Mouse (Mus musculus) induced T-regulatory cell, adult 2 months (primary cell): Measurements from ENCODE around the gene Plekha8.

Source experiments
- DNase-seq: peaks from one replicate; pipeline ENCODE4 v3.0.0-alpha.2; 2012; ENCODE audit warnings: low read depth

The Plekha8 gene

DNA sequence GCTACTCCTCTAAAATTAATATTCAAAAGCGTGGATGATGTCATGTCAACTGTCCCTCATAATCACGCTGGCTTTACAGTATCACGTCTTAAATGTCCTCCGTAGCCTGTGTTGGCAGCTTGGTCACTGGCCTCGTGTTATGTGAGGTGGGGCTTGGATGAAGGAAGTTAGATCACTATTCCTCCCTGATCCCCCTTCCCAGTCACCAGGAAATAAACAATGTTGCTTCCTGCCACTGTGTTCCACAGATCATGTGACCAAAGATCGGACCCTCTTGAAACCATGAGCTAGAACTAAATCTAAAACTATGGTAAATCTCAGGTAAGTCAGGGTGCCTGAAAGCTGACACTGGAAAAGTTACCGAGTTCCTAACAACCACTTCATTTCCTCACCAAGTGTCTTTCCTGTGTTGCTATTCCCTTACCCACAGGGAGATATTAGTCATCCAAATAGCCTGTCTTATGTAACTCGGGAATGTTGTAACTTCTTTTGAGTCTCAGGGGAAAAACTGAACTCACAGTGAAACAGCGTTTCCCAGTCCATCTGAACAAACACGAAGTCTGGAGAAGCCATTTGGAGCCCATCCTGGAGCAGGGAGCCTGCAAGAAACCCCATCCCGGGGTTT, 60.7 kb downstream of the Plekha8 start:
- no peak for DNase-seq

DNA sequence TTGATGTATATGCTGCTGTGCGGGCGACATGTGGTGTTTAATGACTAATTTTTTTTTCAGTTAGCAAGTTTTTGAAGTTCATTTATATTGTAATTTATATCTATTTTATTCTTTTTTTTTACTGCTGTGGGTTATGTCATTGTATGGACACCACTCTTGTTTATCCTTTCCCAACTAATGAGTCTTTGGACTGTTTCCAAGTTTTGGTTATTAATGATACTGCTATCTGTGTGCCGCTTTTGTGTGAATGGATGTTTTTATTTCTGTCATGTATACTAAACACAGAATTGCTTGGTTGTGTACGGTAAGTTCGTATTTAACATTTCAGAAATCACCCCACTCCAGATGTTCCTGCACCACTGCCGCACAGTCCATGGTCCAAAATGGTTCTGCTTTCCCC, 63.0 kb downstream of the Plekha8 start:
- no peak for DNase-seq

DNA sequence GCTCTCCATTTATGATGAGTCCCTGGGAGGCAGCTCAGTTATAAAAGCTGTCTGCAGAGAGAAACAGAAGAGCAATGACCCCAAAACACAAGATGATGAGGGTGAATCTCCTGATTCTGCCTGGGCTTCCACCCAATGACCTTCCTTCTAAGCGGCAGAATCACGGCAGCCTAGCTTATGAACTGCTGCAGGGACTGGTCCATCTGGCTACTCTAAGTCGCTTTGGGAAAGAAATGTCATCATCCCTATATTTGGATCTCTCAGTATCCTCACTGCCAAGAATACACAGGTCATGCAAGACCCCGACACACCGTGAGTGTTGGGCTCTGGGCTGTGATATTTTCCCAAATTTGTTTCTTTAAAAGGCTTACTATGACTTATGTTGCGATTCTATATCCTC, 75.0 kb downstream of the Plekha8 start:
- DNase-seq: no peak

DNA sequence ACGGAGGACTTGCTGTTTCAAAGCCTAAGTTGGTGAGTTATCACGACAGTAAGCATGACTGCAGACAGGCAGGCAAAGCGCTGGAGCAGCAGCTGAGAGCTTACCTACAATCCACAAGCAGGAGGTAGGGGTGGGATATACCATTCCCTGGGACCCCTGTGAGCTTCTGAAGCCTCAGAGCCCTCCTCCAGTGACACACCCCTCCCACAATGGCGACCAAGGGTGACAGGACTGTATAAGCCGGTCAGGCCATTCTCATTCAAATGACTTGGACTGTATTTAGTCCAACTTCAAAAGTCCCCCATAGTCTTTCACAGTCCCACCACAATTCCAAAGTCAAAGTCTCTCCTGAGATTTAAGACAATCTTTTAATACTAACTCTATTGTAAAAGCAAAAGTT, 78.0 kb downstream of the Plekha8 start:
- DNase-seq: no peak

DNA sequence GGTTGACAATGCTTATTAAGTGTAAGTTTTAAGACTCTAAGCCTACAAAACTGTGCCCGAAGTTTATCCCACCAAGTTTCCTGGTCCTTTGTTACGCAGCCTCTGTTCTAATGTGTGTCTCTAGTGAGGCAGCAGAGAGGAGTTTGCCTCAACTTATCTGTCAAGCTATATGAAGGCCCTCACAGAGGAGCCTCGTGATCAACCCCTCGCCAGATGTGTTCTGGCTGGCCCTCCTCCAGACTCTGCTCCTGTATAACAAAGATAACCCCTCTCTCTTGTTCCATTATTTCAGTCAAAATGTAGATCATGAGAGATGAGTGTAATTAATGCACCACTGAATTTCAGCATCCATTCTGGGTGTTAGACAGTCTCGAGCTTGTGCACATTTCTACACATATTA, 84.8 kb downstream of the Plekha8 start:
- no peak for DNase-seq

DNA sequence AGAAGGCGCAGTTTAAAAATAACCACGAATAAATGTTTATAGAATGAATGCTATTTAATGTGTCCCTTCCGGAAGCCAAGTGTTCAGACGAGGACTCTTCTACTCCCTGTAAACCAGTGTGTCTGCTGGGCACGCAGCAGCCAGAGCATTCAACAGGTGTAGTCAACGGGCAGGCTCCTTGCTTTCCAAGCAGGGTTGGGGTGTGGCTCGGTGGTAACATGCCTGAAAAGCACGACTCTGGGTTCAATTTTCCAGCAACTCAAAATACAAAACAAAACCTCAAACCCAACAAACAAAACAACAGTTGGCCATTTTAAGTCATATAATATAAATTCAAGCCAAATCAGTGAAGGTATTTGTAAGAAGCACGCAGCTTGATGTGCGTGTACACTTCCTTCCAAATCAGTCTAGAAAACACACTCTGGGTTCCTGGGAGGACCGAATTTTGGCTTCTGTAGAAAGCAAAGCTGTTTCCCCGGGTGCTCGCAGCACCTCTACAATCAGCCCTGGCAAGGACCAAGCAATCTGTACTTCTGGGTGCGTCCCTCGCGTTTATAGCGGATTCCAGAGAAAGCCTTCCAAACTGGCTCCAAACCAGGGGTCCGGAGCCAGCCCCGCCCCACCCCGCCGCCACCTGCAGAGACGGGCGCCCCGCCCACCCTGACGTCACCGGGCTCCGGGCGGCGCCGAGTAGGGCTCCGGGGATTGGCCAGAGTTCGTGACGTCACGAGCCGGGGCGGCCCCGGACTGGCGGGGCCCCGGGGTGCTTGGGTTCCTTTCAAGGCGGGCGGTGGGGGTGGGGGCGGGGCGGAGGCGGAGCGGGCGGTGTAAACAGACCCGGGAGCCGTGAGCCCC, 86.2 kb downstream of the Plekha8 start, which contains the start of gene Mturn:
Mturn (plus strand) TSS at position 734 of the 855 bp plus-strand sequence.
- DNase-seq: peak; percentile 98

DNA sequence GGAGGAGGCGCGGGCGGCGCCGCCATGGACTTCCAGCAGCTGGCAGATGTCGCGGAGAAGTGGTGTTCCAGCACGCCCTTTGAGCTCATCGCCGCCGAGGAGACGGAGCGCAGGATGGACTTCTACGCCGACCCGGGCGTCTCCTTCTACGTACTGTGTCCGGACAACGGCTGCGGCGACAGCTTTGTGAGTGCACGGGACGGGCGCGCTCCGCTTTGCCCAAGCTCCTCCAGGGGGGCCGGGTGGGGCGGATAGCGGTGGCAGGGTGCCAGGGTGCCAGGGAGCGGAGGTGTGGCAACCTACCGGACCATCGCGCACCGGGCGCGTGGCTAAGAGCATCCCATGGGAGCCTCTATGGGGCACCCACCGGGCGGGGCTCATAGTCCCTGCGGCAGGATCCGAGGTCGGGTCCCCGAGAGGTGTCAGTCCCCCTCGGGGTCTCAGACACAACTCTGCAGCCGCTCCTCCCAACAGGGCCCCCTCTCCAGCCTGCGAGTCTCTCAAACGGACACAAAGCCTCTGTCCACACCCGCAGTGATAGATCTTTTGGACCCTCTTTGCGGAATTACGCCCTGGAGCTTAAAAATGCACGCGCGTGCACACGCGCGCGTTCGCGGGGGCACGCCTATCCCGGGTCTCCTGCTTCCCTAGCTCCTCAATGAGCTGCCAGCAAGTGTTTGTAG, 87.0 kb downstream of the Plekha8 start:
- no peak for DNase-seq

DNA sequence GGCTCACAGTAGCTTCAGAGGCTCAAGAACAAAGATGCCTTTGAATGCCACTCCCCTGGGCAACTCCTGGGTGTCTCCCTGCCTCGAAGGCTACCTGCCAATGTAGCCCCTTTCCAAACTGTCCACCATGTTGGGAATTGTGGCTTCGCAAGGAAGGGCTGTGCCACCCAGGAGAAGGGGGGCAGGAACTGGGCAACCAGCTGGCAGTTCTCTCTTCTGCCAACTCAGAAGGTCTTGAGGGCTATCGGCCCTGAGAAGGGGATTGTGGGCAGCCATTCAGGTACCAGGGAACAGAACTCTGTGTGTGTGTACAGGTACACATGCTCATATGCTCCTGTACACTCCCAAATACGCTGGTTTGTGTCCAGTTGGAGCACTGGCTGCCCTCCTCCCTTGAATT, 89.2 kb downstream of the Plekha8 start:
- no peak for DNase-seq

DNA sequence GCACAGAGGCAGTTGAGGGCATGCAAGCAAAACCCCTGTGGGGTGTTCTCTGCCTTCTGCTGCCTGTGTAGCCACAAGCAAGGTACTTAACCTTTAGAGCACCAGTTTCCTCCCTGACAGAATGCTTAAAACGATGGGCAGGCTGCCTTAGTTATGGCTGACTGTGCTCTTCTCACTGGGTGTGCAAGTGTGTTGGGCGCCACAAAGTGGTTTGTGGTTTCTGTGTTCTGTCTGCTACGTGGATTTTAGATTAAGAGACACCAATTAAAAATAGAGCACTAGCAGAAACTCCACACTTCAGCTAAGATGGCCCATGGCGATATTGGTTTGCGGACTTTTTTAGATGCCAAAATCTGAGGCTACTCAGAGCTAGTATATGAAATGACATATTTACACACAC, 90.2 kb downstream of the Plekha8 start:
- DNase-seq: peak; percentile 68

DNA sequence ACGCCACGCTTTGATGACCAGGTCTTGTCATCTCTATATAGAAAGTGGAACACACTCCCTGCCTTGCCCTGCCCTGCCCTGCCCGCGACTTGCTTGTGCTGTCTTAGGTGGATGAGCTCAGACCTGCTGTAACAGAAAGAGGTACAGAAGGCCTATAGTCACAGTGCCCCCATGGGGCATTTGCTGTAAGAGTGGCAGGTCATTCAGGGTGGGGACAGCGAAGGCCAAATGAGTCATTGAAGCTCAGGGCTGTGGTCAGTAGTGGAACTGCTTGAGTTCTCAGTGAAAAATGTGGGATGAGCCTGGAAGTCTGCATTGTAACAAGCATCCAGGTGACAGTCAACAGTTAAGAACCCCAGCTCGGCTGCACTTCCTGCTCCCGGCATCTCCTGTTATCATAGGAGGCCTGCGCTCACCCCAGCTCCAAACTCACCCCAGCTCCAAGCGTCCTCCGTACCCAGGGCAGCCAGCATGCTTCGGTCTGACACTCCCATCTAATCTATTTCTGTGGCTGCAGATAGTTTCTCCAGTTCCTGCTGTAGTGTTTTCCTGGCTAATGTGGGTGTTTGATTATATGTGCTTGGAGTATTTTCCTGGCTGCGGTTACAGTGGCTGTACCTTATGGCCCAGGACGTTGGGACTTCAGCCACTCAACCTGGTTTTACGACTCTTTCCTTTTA, 90.9 kb downstream of the Plekha8 start:
- no peak for DNase-seq

DNA sequence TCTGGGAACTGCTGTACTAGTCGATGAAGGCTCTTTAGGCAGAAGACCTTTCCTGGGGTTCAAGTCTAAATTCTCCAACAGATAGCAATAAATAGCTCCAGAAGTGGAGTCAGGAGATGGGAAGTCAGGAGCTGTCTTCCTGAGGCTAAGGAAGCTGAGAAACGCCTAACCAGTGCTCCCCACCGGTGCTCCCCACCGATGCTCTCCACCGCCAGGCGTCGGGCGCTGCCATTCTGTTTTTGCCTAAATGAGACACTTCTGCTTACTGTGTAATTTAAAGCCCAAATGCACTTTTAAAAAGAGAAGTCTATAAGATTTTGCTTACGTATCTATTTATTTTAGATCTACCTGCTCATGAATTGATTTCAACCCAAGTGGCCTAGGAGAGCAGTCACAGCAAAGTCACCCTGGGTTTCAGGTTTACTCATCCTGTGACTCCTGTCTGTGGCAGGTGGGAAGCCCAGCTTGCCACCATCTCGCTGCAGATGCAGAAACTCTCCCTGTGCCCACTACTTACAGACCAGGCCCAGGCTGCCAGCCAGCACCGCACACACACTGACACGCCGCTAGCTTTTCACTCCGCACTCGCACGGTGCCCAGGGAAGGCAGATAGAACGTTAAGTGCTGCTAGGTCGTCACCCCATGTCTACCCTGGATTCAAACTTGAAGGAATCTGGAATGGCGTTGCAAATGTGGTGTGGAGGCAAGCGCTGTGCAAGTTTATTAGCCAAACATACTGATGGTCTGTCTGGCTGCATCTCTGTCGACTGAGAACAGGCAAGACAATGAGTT, 92.2 kb downstream of the Plekha8 start:
- no peak for DNase-seq

DNA sequence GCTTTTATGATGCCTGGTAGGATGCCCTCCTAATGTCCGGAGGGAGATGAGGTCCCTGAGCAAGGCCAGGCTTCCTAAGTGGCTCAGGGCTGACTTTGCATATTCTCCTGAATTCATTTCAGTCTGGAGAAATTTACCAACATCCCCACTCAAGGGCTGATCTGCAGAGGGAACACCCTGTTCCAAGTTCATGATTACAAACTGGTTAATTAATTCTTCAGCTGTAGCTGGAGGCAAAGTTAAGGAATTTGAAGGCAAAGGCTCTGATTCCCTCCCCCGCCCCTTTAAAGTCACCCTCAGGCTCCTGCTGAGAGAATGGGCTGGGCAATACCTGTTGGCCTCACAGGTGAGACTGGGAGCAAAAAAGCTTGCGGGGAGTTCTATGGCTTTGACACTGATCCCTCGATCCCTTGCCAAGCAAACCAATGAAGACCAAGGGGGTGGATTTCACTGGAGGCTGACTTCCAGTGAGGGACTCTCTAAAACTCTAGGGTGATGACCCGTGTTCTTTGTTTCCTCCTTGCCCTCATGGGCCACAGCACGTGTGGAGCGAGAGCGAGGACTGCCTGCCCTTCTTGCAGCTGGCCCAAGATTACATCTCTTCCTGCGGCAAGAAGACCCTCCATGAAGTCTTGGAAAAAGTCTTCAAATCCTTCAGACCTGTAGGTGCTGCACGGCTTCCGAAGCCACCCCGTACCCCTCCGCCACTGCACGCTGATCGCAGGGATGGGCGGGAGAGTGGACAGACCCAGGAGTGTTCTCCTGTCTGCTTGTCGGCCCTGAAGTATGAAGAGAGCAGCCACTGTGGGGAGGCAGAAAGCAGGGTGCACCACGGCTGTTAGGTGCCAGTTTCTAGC, 93.8 kb downstream of the Plekha8 start:
- DNase-seq: no peak

DNA sequence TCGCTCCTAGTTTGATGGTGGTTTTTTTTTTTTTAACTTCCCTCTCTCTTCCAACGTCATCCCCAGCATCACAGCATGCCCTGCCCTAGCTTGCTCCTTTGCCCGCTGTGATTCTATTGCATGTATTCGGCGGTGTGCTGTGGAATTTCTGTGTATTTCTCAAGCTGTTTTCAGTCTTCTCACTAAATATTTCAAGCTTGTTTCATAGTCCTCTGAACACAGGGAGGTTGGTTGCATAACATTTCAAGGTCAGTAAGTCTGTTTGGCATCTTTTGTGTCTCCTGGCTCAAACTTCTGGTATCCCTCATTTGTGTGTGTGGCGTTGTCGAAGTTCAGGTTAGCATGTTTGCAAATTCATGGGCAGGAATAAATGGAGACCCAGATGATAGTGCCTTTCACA, 94.8 kb downstream of the Plekha8 start:
- no peak for DNase-seq

DNA sequence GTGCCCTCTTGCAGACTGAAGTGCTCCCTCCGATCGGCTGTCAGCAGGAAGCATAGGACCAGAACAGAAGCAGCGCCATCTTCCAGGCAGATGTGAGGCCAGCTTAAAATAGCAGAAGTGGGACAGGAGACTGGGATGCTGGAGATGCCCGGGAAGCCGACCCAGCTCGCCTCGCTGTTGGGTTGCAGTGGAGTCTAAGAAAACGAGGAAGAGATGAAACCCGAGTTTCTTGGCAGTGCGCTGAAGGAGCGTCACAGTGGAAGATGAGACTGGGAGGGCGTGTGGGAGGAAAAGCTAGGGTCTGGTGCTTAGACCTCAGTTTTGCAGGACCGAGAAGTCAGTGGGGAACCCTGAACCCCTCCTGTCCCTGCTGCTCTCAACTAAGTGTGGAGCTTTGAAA, 95.9 kb downstream of the Plekha8 start:
- no peak for DNase-seq

DNA sequence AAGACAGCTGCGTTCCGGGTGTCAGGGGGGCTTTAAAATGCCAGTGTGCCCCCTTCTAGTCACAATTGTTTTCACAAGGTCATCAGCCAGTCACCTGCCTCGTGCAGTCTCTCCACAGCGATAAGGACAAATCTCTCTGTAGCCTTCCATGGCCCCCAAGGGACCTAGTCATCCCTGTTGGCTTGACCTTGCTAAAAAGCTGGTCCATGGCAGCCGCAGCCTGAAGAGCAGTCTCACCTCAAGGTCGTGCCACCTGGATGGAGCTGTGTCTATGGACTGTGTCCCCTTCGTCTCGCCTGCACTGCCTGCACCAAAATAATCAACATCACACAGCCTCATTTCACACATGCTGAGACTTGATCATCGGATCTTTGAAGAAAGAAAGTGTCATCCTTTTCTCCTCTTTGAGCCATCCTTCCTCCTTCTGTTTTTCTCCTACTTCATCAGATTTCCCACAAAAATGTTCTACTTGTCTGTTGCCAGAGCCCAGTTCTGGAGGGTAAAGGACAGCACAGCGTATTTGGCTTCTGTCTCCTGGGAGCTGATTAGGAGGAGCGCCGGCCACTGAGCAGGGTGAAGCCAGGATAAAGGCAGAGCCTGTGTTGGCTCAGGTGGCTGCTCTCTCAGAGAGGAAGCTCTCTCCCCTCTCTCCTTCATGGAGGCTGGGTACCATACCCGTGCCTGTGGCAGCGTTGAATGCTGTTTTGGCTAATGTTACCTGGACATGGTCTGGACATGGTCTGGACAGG, 96.6 kb downstream of the Plekha8 start:
- DNase-seq: no peak

DNA sequence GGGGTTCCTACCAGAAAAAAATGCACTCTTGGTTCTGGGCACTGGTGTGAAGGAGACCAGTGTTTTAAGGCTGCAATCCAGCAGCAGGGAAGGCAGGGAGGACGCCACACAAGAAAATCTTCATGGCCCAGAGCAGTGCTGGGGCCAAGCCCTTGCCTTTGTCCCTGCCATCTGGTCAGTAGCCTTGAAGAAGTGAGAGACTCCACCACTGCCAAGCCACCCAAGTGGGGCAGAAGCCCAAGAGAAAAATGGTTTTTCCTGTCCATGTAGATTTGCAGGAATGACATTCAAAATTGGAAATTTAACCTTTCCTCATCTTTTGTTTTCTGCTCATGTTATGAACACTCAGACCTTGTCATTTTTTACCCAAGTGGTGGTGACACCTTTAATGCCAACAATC, 97.3 kb downstream of the Plekha8 start:
- DNase-seq: no peak

DNA sequence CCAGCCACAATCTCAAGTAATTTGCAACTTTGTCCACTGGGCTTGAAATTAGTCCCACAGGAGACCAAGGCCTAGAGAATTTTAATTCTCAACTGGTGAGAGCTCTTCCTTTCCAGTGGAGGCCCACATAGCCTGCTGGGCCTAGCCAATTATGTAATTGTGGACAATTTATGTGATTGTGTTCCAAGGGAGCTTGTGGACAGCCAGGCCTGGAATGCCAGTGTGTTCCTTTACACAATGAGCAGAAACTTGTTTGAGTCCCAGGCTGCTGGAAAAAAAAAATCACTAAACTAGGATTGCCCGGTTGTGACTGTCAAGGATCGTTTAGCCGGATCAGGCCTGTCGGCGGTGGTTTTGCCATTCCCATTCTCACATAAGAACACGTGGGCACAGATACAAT, 98.4 kb downstream of the Plekha8 start:
- no peak for DNase-seq
